In genomic region chr3:70105561-70105960, GRCm38 (mm10) we compare ENCODE assay signal across 26 mouse cellular contexts.
"Had no signal": no experiment of that assay in that cellular context is flagged by ENCODE, and none has a peak within 500 bp of the region (broad histone marks: within the 10 kb centered on the region; RNA-seq: fewer than 3 reads in every experiment).

No protein-coding gene starts in this region.

- H3K27me3 ChIP-seq: heart, embryonic 12.5 days; hindbrain, embryonic 15.5 days; intestine, embryonic 15.5 days; liver, embryonic 13.5 days; liver, embryonic 15.5 days had no signal

- H3K9ac ChIP-seq: heart, embryonic 12.5 days; hindbrain, embryonic 13.5 days; hindbrain, embryonic 15.5 days; intestine, embryonic 15.5 days; limb, embryonic 12.5 days; liver, embryonic 13.5 days; liver, embryonic 15.5 days had no signal

- H3K4me3 ChIP-seq: gastrocnemius, adult 2 months; heart, embryonic 10.5 days; heart, embryonic 12.5 days; hindbrain, embryonic 13.5 days; hindbrain, embryonic 15.5 days; intestine, embryonic 15.5 days; left cerebral cortex, adult 2 months; limb, embryonic 10.5 days; limb, embryonic 12.5 days; liver, embryonic 13.5 days; liver, embryonic 15.5 days had no signal

- ATAC-seq: inflammation-experienced regulatory T-cells, adult 6 months; intestine, postnatal 0 days had no signal

- H3K4me1 ChIP-seq: heart, embryonic 10.5 days; heart, embryonic 12.5 days; intestine, embryonic 15.5 days; liver, embryonic 13.5 days; liver, embryonic 15.5 days had no signal

- DNase-seq: gastrocnemius, adult 2 months; gastrocnemius, postnatal 10 days; gastrocnemius, postnatal 25 days; heart, adult 18-20 months; heart, postnatal 10 days; heart, postnatal 4 days; kidney, adult 18-20 months; kidney, adult 8-10 months; kidney, postnatal 10 days; kidney, postnatal 25 days; kidney, postnatal 4 days; layer of hippocampus, adult 9-11 months; liver; liver, embryonic 13.5 days had no signal

- H3K4me2 ChIP-seq: heart, embryonic 12.5 days; hindbrain, embryonic 13.5 days; intestine, embryonic 15.5 days; limb, embryonic 12.5 days; liver, embryonic 11.5 days; liver, embryonic 13.5 days; liver, embryonic 15.5 days had no signal

- H3K36me3 ChIP-seq: heart, embryonic 10.5 days; heart, embryonic 12.5 days; hindbrain, embryonic 13.5 days; hindbrain, embryonic 15.5 days; intestine, embryonic 15.5 days; limb, embryonic 10.5 days; limb, embryonic 12.5 days; liver, embryonic 13.5 days; liver, embryonic 15.5 days had no signal

- H3K9me3 ChIP-seq: heart, embryonic 10.5 days; heart, embryonic 12.5 days; hindbrain, embryonic 13.5 days; hindbrain, embryonic 15.5 days; intestine, embryonic 15.5 days; limb, embryonic 10.5 days; limb, embryonic 12.5 days; liver, embryonic 13.5 days; liver, embryonic 15.5 days had no signal

- H3K27ac ChIP-seq: gastrocnemius, adult 2 months; heart, embryonic 10.5 days; hindbrain, embryonic 13.5 days; hindbrain, embryonic 15.5 days; intestine, embryonic 15.5 days; left cerebral cortex, adult 2 months; limb, embryonic 10.5 days; limb, embryonic 12.5 days; liver, embryonic 13.5 days; liver, embryonic 15.5 days had no signal
